Mouse (Mus musculus) midbrain, embryonic 10.5 days (tissue): ENCODE measurements around the gene Psors1c2. TPM values are rescaled to one million over a fixed set of nuclear protein-coding genes. Genes with fewer than 3 reads are reported as not detected.

Experiments used
- DNase-seq: peaks from one replicate; pipeline ENCODE4 v3.0.0-alpha.2; 2017; ENCODE audit warnings: low spot score
- H3K27ac ChIP-seq: fragments of 300-500 bp; sonication (generic); replicated peaks from 2 replicates; pipeline ENCODE4 v1.5.1; 2016; ENCODE audit warnings: mild to moderate bottlenecking
- H3K27me3 ChIP-seq: fragments of 300-500 bp; sonication (generic); 2 replicates; pipeline ENCODE4 v1.6.1; 2016; ENCODE audit warnings: low read depth, mild to moderate bottlenecking; ENCODE audit not compliant: poor library complexity, severe bottlenecking
- H3K36me3 ChIP-seq: fragments of 300-500 bp; sonication (generic); 2 replicates; pipeline ENCODE4 v1.6.1; 2016; ENCODE audit warnings: mild to moderate bottlenecking, moderate library complexity
- H3K4me1 ChIP-seq: fragments of 300-500 bp; sonication (generic); 2 replicates; pipeline ENCODE4 v1.6.1; 2016
- H3K4me3 ChIP-seq: fragments of 300-500 bp; sonication (generic); 2 replicates; pipeline ENCODE4 v1.5.1; 2016; ENCODE audit warnings: mild to moderate bottlenecking, moderate library complexity
- H3K9me3 ChIP-seq: fragments of 300-500 bp; sonication (generic); replicated peaks from 2 replicates; pipeline ENCODE4 v1.6.1; 2016; ENCODE audit warnings: mild to moderate bottlenecking
- WGBS: fragments of 180-500 bp; shearing (Covaris S2); methylation state at CpG from one replicate; pipeline ENCODE4 v1.1.7; 2016; 5-methylcytosine and 5-hydroxymethylcytosine counted together
- polyA plus RNA-seq: library from polyadenylated mRNA; unstranded; fragments of >200 nt; fragmentation: Nextera tagmentation; extraction: Ambion mirVana; gene quantifications from 2 replicates; pipeline ENCODE4 v1.2.1, GENCODE M21; 2016

Gene Psors1c2
- polyA plus RNA-seq, 1 experiment from 2014 or later: 2.0 TPM

DNA sequence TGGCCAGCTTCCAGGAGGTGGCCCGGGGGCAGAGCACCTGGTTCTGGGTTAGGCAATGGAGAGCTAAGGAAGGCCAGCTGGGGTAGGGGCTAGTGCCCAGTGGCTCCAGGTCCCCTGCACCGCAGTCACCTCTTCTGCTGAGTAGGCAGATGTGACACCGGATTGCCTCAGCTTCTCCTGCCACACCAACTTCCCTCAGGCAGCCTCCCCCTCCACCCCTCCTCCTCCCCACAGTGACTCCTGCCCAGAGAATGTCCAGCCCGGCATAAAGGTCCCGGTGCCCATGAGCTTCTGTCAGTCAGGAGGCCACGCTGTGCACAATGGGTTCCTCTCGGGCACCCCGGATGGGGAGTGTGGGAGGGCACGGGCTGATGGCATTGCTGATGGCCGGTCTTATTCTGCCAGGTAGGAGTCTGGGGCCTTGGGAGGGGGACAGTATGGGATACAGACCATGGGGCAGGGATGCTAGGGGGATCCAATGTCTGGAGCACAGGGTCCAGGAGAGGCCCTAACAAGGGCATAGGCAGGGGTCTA, 18.9 kb downstream of the Psors1c2 start, which contains the start of gene Cdsn:
Cdsn (plus strand) TSS at position 248 of the 534 bp plus-strand sequence.
- Histone ChIP-seq H3K36me3 (no peaks in the 10 kb centered on the region), H3K27ac (peak within 1 kb of the TSS; percentile 1; the same call in 1 of the 2 replicates), H3K27me3 (peaks cover 12% of the 10 kb centered on the region; the same call in 1 of the 2 replicates), H3K4me1 (peaks cover 3% of the 10 kb centered on the region; the same call in 1 of the 2 replicates), H3K9me3 (no peaks in the 10 kb centered on the region), H3K4me3 (no peak within 1 kb of the TSS)
- DNase-seq: no peak
- WGBS: 85% methylated on average over 10 of the region's 10 CpGs

DNA sequence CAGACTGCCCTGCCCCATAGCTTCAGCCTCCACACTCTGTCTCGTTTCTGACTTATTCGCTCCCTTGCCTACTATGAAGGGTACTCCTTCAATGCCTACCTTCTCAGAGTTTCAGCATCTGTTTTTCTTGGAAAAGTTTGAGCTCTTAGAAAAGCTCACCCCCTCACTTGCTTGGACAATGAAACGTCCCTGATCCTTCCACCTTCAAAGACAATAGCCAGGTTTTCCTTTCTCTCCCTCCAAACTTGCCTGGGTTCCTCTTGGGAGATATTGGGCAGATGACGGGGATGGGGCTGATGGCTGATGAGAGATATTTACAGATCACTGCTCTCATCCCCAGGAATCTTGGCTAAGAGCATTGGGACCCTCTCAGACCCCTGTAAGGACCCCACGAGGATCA, 21.3 kb downstream of the Psors1c2 start:
- DNase-seq: no peak
- Histone ChIP-seq H3K27me3 (peaks cover 12% of the 10 kb centered on the region; the same call in 1 of the 2 replicates), H3K36me3 (no peaks in the 10 kb centered on the region), H3K27ac (no peak overlapping the region), H3K4me1 (no peaks in the 10 kb centered on the region; the same call in 1 of the 2 replicates), H3K9me3 (no peaks in the 10 kb centered on the region), H3K4me3 (no peak overlapping the region)
- WGBS: 83% methylated on average over 5 of the region's 5 CpGs

DNA sequence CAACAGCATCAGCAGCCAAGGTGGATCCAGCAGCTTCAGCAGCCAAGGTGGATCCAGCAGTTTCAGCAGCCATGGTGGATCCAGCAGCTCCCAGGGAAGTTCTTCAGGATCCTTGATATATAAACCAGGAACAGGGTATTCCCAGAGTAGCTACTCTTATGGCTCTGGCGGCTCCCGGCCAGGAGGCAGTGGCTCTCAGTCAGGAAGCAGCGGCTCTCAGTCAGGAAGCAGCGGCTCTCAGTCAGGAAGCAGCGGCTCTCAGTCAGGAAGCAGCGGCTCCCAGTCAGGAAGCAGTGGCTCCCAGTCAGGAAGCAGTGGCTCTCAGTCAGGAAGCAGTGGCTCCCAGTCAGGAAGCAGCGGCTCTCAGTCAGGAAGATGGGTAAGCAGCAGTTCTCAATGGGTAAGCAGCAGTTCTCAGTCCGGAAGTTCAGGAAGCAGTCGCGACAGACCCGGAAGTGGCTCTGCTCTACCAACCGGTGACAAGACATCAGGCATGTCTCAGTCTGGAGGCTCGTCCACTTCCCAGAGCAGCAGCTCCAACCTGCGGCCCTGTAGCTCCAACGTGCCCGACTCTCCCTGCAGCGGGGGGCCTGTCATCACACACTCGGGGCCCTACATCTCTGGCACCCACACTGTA, 21.9 kb downstream of the Psors1c2 start:
- Histone ChIP-seq H3K9me3 (no peaks in the 10 kb centered on the region), H3K4me1 (no peaks in the 10 kb centered on the region), H3K36me3 (no peaks in the 10 kb centered on the region), H3K4me3 (no peak overlapping the region), H3K27ac (no peak overlapping the region), H3K27me3 (peaks cover 9% of the 10 kb centered on the region; the same call in 1 of the 2 replicates)
- DNase-seq: no peak
- 94% methylated on average over 18 of the region's 18 CpGs for WGBS

DNA sequence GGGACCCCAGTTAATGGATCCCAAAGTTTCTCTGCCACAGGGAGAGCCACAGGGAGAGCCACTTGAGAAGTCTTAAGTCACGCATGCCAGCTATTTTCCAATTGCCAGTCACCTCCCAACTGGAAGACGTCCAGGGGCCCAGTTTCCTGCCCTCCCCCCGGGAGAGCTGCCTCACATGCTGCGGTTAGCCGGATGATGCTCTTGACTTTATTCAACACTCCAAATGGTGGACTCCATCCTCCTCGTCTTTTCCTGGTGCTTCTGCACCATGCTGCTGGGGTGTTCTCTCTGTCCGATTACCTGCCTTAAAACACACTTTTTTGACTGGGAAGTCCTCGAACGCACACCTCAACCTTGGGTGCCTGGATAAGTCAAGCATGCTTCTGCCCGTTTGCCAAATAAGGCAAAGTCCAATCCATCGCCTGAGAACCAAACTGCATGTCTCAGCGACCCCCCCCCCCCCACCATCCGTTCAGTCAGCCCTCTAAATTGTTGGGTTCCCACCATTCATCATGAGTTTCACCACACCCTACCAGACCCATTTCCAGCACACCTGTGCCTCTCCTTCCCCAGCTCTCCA, 23.3 kb downstream of the Psors1c2 start:
- peaks cover 7% of the 10 kb centered on the region; the same call in 1 of the 2 replicates for H3K27me3 ChIP-seq
- no peaks in the 10 kb centered on the region for H3K4me1 ChIP-seq
- H3K9me3 ChIP-seq: no peaks in the 10 kb centered on the region
- 93% methylated on average over 12 of the region's 13 CpGs for WGBS
- H3K4me3 ChIP-seq: no peak overlapping the region
- DNase-seq: no peak
- no peak overlapping the region for H3K27ac ChIP-seq
- H3K36me3 ChIP-seq: no peaks in the 10 kb centered on the region

DNA sequence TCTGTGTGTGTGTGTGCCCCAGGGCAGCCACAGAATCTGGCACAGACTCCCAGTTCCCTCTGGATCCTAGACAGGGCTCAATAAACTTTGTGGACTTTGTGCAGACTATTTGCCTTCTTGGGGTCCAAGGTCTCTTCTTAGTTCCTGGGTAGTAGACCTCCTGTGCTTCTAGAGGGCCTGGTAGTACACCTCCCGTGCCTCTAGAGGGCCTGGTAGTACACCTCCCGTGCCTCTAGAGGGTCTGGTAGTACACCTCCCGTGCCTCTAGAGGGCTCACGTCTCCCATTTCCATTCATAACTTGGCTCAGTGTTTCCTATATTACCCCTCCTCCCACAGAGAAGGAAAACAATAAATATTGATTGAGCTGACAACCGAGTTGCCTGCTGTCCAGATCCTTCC, 23.8 kb downstream of the Psors1c2 start:
- peak; percentile 56 for DNase-seq
- 39% methylated on average over 5 of the region's 5 CpGs for WGBS
- no peaks in the 10 kb centered on the region for H3K4me1 ChIP-seq
- peaks cover 3% of the 10 kb centered on the region; the same call in 1 of the 2 replicates for H3K27me3 ChIP-seq
- H3K4me3 ChIP-seq: no peak overlapping the region
- H3K36me3 ChIP-seq: no peaks in the 10 kb centered on the region
- H3K27ac ChIP-seq: no peak overlapping the region
- H3K9me3 ChIP-seq: no peaks in the 10 kb centered on the region

DNA sequence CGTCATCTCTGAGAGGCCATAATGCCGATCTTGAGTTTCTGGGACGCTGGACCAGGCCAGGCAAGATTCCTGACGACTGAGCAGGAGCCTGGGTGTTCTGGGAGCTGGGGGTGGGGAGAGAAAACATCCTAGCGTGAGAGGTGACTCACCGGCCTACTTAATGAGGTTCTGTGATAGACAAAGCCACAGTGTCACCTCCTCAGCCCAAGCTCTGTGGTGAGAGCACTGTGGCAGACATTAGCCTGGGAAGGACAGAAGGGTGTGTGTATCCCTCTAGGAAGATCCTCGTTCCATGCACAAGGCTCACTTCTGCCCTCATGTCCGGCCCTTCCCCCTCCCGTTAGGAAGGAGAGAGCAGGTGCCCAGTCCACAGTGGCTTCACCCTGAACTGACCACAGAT, 24.4 kb downstream of the Psors1c2 start:
- Histone ChIP-seq H3K4me3 (no peak overlapping the region), H3K27me3 (no peaks in the 10 kb centered on the region), H3K9me3 (no peaks in the 10 kb centered on the region), H3K36me3 (no peaks in the 10 kb centered on the region), H3K4me1 (no peaks in the 10 kb centered on the region), H3K27ac (no peak overlapping the region)
- DNase-seq: no peak
- WGBS: 87% methylated on average over 9 of the region's 9 CpGs

DNA sequence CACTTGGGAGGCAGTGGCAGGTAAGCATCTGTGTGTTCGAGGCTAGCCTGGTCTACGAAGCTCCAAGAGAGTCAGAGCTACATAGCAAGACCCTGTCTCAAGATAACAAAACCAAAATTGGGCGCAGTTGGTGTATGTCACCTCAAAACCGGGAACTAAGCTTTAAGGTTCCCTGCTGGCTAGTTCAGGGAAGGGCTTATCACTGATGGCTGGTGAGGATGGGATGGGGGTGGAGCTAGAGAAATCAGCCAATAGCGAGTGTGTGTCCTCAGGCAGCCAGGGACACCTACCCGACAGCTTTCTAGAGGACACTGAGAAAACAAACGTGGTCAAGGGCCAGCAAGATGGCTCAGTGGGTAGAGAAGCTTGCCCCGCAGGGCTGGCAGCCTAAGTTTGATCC, 25.2 kb downstream of the Psors1c2 start:
- no peaks in the 10 kb centered on the region for H3K36me3 ChIP-seq
- no peak for DNase-seq
- H3K27ac ChIP-seq: no peak overlapping the region
- no peak overlapping the region for H3K4me3 ChIP-seq
- no peaks in the 10 kb centered on the region for H3K27me3 ChIP-seq
- WGBS: 64% methylated on average over 8 of the region's 8 CpGs
- no peaks in the 10 kb centered on the region for H3K9me3 ChIP-seq
- no peaks in the 10 kb centered on the region for H3K4me1 ChIP-seq

DNA sequence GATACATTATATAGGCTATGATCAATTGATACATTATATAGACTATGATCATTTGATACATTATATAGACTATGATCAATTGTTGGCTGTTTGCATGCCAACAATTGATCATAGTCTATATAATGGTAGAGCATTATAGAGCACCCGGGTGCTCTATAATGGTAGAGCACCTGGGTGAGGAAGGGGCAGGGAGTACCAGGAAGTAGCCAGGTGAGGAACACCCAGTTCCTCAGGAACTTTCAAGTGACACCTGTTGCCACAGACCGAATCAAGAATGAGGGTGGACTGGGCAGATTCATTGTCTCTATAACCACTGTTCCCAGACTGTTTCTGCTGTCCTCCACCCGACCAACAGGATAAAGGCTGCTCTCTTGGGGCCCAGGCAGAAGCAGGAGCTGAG, 34.1 kb downstream of the Psors1c2 start, which contains the start of gene 2300002M23Rik:
2300002M23Rik (plus strand) TSS at position 301 of the 400 bp plus-strand sequence.
- Histone ChIP-seq H3K27ac (no peak within 1 kb of the TSS; the same call in 1 of the 2 replicates), H3K9me3 (no peaks in the 10 kb centered on the region), H3K4me3 (no peak within 1 kb of the TSS), H3K4me1 (peaks cover 23% of the 10 kb centered on the region), H3K36me3 (no peaks in the 10 kb centered on the region), H3K27me3 (peaks cover 47% of the 10 kb centered on the region)
- 55% methylated on average over 3 of the region's 3 CpGs for WGBS
- DNase-seq: no peak

DNA sequence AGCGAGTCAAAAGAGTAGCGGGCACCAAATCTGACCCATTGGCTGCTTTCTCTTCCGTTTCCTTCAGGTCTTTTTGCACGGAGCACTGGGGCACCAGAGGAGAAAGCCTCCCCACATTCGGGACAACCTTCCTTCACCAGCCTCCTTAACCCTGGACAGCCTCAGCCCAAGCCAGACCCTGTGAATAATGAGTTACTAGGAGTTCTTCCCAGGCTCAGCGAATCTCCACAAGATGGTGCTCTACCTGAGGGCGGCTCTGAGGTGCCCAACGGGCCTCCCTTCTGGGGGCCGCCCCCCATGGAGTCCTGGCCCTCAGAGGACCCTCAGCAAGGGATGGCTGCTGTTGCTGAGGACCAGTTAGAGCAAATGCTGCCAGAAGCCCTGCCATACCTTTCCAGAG, 34.8 kb downstream of the Psors1c2 start:
- WGBS: 20% methylated on average over 9 of the region's 9 CpGs
- Histone ChIP-seq H3K4me1 (peaks cover 23% of the 10 kb centered on the region), H3K27ac (no peak overlapping the region; the same call in 1 of the 2 replicates), H3K36me3 (no peaks in the 10 kb centered on the region), H3K27me3 (peaks cover 47% of the 10 kb centered on the region), H3K4me3 (no peak overlapping the region), H3K9me3 (no peaks in the 10 kb centered on the region)
- no peak for DNase-seq

DNA sequence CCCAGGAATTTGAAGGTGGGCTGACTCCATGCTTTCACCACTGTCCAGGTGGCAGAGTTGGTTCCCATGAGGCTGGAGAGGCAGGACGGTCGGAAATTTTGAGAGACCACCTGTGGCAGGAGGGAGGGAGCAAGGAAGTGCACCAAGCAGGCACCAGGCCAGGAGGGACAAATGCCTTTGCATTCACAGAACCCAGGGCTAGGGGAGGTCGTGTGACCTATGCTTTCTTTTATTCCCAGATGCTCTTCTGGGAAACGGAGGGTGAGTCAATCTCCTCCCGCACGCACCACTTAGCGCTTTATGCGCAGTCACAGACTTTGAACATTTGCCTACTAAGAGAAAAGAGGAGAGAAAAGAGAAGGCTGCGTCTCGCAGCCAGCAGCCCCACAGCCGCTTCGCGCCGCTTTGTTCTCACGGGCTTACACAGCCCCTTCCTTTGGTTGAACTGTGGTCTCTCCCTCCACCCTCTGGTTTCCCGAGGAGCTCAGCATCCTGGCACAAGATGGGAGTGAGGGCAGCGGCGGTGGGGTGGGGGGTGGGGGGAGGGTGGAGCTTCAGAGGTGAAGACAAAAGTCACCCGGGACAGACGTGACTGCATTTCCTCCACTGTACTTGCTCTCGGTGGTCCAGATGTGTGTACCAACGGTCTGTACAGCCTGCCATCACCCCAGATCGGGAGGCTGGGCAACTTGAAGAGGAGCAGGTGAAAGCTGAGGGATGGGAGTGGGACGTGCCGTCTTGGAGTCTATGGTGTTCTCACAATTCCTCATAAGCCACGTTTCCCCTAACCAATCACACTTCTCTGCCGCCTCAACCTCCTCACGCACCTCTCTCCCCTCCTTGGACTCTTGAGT, 36.3 kb downstream of the Psors1c2 start:
- Histone ChIP-seq H3K36me3 (no peaks in the 10 kb centered on the region), H3K4me3 (peak overlapping the region; percentile 51), H3K4me1 (peaks cover 23% of the 10 kb centered on the region), H3K27me3 (peaks cover 47% of the 10 kb centered on the region), H3K27ac (peak overlapping the region; percentile 81), H3K9me3 (no peaks in the 10 kb centered on the region)
- 3% methylated on average over 28 of the region's 28 CpGs for WGBS
- DNase-seq: peak; percentile 63

DNA sequence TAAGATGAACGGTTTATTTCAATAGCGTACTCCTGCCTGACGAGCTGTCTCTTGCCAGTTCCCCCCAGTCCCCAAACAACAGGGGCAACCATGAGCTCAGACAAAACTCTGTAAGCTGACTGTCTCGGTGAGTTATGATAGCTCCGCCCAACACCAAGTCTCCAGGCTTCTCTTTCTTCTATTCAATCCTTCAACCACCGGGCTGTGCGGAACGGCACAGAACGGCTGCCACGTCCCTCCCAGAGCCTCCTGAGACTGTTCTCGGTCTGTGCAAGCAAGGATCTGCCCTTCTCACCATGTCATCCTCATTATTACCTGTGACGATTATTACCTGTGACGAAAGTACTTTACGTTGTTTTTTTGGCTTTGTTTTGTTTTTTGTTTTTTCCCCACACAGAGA, 37.8 kb downstream of the Psors1c2 start:
- WGBS: 88% methylated on average over 14 of the region's 14 CpGs
- DNase-seq: no peak
- no peaks in the 10 kb centered on the region for H3K9me3 ChIP-seq
- no peak overlapping the region for H3K4me3 ChIP-seq
- H3K27me3 ChIP-seq: peaks cover 54% of the 10 kb centered on the region
- H3K36me3 ChIP-seq: no peaks in the 10 kb centered on the region
- H3K27ac ChIP-seq: no peak overlapping the region
- peaks cover 23% of the 10 kb centered on the region for H3K4me1 ChIP-seq

DNA sequence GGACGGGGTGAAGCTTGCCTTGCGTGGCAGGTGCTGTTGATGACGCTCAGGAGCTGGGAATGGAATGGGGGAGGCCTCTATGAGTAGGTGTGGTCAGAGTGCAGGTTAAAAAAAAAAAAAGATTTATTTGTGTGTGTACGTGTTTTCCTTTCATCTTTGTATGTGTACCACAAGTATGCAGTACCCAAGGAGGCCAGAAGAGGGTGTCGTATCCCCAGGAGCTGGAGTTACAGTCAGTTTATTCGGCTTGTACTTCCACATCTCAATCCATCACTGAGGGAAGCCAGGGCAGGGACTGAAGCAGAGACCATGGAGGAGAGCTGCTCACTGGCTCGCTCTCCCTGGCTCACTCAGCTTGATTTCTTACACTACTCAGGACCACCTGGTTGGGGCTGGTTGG, 38.5 kb downstream of the Psors1c2 start:
- Histone ChIP-seq H3K9me3 (no peaks in the 10 kb centered on the region), H3K4me1 (peaks cover 23% of the 10 kb centered on the region), H3K4me3 (no peak overlapping the region), H3K27me3 (peaks cover 55% of the 10 kb centered on the region), H3K27ac (no peak overlapping the region), H3K36me3 (no peaks in the 10 kb centered on the region)
- WGBS: 96% methylated on average over 7 of the region's 7 CpGs
- DNase-seq: no peak
